Mouse (Mus musculus) adrenal gland, adult 2 months (tissue): Measurements from ENCODE around the gene Itm2b. TPM values are rescaled to one million over a fixed set of nuclear protein-coding genes. Genes with fewer than 3 reads are reported as not detected.

ENCODE experiments used
- DNase-seq: peaks from one replicate; pipeline ENCODE4 v3.0.0; 2021
- long read RNA-seq: library from polyadenylated mRNA; stranded (forward); transcript quantifications from one replicate; pipeline ENCODE4 v2.0.0, GENCODE M21; 2021
- polyA plus RNA-seq: library from polyadenylated mRNA; depleted of rRNA; stranded (reverse); fragments of >200 nt; gene quantifications from 2 replicates; pipeline ENCODE4 v1.2.3, GENCODE M21; 2012; rRNA removed
- total RNA-seq, 2 experiments: library from RNA; stranded (reverse); gene quantifications; 2 replicates each; pipeline ENCODE4 v1.2.3; 2021

Itm2b gene
- total RNA-seq (1,000 to 10,000 TPM; 1,107 to 1,115 TPM), polyA plus RNA-seq (828 and 985 TPM in 2 replicates)
- long read RNA-seq, transcript Itm2b-202 (5 exons, 935 nt) = minor isoform, 11 of 1,111 reads
- long read RNA-seq, transcript Itm2b-201 (6 exons, 1,796 nt) = major isoform, 1,083 of 1,111 reads
- long read RNA-seq, partial matches to known transcripts = 11 of 1,111 reads
- long read RNA-seq, other reads (novel, unspliced or antisense) = 6 of 1,111 reads

DNA sequence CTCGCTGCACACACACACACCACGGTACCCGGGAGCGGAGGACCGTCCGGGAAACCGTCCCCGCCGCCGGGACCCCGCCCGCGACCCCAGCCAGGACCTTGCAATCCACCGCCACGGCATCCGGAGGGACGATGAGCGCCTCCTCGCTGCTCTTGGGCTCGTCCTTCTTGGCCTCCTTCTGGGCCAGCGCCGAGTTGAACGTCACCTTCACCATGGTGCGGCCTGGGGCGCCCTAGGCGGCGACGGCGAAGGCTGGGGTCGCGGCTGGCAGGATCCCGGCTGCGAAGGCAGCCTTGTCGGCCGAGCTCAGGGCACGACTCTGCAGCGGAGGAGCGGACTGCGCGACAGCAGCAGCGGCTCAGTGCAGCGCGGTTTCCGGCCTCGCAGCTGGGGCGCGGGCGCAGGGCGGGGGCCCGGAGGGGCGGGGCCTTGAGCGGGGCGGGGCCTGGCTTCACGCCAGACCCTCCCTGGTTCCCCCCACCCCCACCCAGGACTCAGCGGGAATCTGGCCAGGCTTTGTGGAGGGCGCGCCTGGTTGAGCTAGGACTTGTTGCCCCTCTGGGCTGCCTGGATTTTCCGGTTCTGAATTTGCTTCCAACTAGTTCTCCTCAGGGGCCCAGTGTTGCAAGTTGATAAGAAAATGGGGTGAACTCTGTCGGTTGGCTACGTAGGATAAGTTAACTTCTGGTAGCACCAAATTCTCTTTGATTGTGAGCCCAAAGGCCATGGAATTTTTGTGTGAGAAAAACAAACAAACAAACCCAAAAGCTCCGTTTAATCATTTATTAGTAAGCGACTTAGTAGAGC, at the start of gene Itm2b:
Gene Itm2b, minus strand, starts transcription at position 377 of the 807 bp plus-strand sequence.
- DNase-seq = peak; percentile 93

DNA sequence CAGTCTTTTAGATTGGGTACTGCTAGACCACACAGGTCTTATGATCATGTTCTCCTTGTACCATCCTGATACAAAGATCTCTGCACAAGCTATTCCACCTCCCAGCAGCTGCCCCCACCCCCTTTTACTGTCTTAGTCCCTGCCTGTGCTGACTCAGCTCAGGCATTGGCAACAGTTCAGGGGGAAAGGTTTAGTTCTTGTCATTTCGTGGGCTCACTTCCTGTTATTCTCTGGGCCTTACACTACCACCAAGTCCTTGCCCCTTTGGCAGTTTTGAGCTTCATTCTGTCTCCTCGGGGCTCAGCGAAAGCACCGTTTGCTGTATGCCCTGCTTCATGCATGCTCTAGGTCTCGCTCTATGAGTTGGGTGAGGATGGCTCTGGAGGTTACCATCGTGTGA, 48.4 kb upstream of the Itm2b start:
- peak; percentile 61 for DNase-seq

DNA sequence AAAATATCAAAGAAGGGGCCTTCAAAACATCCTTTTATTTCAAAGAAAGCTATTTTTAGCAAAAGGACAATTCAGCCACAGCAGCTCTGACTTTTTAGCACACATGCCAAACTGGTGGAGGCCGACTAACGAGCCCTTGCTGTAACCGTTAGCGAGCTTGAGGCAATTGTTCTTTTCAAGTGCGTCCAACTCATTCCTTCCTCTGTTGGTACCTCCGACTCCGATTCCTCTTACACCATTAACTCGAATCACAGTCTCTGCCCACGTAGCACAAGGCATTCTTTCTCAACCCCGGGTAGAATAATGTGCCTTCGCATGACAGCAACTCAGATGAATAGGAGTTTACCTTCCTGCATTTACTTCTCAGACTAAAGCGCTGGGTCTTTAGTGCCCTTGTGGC, 45.5 kb upstream of the Itm2b start:
- DNase-seq = peak; percentile 26

DNA sequence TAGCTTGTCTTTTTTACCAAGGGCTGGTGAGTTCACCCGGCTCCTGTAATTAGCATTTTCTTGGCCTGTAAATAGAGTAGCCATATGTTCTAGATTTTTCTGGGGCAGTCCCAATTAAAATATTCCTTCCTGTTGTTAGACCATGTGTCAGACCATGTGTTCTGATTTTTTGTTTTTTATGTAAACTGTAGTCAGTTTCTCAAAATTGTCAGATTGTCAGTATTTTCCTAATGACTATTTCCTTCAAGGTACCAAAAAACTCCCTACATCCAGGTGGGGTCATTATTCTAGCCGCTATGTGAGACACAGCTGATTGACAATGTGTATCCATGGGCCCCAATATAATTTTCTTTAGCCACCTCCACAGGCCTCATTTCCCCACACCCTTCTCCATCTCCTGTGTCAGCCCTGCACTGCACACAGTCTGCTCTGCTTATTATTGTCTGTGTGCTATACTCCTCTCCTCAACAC, 40.5 kb upstream of the Itm2b start:
- no peak for DNase-seq

DNA sequence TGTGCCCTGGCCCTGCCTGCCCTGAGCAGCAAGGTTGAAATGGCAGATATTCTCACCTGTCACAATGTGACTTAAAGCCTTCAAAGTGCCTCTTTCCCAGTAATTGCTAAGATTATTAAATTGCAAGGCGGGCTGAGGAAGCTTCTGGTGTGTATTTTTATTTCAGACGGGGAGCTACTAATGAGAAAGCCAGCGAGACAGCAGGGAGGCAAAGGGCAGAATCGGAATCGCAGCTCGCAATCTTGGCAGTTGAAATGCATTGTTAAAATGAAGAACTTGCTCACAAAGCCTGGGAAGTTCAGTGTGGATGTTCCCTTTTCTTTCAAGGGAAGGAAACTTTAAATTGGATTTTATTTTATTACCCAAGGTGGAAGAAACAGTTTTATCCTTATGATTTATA, 39.9 kb upstream of the Itm2b start:
- no peak for DNase-seq

DNA sequence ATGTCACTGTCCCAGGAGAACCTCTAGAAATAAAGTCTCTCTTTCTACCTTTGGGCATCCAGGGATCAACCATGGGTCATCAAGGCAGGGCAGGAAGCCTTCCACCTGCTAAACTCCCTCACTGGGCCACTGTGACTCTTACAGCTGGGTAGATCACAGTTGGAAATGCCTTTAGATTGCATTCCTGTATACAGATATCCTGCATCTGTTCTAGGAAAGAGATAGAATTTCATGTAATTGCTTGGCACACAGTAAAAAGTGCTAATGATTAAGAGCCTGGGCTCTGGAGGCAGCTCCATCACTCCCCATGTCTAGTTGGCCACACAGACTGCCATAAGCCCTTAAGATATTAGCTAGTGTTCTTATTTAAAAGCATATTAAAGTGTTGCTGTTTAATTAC, 38.5 kb upstream of the Itm2b start:
- no peak for DNase-seq

DNA sequence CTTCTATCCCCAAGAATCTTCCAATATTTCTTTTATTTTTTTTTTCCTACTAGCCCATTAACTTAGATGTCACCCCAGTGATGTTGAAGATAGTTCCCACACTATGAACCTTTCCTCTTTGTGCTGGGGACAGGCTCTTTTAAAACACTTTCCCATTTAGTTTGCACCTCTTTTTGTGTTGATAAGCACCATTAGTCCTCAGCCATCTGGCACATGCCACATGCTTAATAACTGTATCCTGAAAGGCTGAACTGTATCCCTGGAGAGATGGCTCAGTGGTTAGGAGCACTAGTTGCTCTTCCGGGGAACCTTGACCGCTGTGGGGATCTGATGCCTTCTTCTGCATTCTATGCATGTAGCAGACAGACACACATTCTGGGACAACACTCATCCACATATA, 37.5 kb upstream of the Itm2b start:
- DNase-seq = no peak

DNA sequence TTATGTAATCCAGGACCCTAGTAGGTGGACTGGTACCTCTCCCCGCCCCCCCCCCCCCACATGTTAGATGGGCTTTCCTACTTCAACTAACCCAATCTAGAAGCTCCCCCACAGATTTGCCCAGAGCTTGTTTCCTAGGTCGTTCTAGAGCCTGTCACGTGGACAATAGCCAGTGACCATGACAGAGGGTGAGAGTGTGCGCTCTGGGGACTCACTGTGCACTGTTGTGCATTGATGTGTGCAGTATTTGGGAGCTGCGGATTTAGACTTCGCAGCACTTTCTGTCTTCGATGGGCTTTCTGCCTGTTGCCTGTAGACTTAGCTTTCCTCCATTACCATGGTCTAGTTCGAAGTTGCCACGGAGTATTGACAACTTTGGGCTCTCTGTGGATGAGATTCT, 36.5 kb upstream of the Itm2b start:
- no peak for DNase-seq

DNA sequence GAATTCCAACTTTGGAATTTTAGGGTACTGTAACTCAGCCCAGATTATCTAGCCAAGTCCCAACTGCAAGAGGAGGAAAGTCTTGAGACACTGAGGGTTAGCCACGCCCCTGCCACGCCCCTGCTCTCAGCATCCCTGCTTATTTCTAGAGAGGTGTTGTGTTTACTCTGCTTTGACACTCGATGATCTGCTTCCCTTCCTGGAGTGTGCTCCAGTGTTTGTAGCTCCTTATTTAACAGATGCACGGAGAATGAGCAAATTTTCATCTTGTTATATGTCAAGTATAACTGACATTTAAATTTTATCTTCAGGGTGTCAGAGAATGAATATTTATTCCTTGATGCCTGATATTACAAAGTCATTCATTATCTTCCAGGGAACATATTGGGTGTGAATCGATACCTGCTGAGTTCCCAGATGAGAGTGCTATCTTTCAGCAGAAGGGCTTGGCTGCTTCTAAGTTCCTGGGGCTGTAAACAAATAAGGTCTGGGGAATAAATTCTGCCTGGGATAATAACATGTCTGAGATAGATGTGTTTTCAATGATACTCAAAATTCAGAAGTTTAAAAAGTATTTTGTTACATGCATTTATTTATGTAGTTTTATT, 35.2 kb upstream of the Itm2b start:
- no peak for DNase-seq

DNA sequence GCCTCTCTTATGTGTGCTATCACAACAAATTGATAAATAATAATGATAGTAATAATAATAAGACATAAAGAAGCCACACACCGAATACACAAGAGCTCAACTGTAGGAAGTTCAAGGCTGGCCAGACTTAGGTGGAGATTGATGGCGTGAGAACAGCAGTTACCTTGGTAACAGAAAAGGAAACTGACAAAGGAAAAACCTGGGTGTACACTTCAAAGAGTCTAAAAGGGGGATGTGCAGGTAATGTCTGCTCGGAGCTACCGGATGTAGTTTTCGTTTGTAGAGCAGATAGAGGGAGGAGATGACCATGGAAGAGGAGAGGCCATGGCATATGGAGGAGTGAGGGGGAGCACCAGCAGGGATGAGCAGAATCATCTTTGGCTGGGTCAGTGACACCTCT, 31.4 kb upstream of the Itm2b start:
- no peak for DNase-seq

DNA sequence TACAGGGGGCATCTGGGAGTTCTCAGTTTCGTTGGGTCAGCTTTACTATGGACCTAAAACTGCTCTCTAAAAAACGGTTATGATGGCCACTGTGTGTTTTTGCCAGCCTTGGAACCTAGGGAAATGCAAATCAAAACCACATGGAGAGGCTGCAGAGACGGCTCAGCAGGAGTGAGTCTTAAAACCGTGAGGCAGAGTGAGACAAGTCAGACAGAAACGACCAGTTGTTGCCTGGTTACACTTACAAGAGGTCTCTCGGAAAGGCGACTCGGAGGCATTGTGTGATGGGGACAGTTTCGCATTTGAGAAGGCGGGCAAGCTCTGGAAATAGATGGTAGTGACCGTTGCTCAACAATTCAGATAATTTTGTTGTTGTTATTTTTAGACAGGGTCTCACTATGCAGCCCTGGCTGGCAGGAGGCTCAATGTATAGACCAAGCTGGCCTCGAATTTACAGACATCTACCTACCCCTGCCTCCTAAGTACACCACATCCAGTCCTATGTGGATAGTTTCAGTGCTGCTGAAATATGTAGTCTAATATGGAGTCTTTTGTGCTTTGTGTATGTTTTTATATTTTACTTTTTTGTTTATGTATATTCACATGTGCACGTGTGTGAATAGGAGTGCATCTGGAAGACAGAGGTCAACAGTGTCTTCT, 30.4 kb upstream of the Itm2b start:
- DNase-seq = no peak

DNA sequence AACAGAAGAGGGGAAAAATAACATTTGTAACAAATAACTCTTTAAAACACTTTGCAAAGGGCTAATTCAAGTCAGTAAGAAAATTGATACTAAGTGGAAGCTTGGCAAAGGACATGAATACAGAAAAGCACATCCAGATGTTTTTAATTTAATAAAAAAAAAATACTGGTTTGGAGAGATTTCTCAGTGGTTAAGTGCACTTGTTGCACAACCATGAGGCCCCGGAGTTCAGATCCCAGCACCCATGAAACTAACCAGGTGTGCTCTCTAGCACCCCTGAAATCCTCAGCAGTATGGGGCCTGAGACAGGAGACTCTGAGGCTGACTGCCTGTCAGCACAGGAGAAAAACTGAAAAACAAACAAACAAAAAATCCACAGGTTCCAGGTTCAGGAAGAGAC, 26.6 kb upstream of the Itm2b start:
- DNase-seq = no peak

DNA sequence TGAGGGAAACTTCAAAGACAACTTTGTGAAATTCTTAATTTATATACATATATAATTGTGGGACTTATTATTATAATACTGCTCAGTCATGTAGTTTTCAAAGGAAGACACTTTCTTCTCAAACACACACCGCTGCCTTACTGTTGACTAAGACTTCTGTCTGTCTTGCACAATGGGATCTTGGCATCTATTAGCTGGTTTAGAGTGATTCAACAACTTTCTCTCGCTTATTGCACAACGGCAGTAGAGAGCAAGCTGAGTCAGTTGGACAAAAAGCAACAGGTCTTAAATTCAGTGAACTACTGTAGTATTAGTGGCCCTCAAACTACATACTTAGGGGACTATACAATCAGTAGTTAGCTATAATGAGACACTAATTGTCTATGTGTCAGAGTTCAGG, 25.0 kb upstream of the Itm2b start:
- DNase-seq = peak; percentile 63

DNA sequence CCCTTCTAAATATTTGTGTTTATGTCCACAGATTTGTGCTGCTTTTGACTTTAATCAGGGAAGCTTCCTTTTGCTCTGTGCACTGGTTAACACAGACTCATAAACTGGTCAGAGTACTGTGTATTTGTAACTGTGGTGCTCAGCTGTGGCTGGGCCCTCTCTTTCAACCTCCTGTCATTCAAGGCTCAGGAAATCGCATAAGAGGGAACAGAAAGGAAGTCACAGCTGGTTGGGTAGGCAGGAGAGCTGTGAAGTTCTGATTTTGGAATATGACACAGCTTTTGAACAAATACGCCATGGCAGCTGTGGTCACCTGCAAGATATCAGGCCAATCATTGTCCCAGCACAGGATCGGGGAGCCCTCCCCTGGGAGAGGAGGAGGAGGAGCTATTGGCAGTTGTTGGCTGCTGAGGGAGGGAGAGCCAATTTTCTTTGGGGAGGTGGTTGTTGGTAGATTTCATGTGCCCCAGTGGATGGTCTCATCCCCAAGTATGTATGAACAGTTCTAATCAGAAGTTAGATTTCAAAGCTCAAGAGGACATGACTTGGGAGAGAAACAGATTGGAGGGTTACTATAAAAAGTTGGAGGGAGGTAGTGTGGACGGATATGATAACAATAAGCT, 23.2 kb upstream of the Itm2b start:
- no peak for DNase-seq

DNA sequence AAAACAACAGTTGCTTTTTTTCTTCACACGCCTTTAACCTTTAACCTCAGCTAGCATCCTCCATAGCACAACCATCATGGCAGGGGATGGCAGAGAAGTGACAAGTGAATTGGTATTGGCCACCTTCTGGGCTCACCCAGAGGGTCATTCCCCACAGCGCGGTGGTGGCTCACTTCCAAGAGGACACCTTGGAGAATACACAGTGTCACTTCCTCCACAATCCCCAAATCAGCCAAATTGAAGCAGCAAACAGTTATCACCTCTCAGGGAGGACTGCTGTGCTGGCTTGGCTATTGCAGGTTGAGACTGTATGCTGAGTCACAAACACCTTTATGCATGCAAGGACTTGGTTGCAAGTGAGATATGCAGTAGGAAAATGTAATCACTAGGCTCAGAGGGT, 18.9 kb upstream of the Itm2b start:
- DNase-seq = no peak

DNA sequence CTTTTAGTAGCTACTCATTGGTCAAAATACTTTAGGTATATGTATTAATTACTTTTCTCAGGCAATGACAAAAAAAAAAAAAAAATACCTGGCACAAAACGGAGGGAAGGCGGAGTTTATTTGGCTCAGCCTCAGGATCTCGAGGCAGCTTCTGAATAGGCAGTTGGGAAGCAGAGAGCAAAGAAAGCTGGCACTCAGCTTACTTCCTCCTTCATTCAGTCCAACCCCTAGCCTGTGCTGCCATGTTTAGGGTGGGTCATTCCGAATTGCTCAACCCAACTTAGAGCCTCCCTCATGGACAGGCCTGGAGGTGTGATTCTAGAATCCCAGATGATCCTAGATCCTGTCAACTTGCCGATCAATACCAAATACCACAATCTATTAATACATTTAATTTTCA, 18.3 kb upstream of the Itm2b start:
- no peak for DNase-seq

DNA sequence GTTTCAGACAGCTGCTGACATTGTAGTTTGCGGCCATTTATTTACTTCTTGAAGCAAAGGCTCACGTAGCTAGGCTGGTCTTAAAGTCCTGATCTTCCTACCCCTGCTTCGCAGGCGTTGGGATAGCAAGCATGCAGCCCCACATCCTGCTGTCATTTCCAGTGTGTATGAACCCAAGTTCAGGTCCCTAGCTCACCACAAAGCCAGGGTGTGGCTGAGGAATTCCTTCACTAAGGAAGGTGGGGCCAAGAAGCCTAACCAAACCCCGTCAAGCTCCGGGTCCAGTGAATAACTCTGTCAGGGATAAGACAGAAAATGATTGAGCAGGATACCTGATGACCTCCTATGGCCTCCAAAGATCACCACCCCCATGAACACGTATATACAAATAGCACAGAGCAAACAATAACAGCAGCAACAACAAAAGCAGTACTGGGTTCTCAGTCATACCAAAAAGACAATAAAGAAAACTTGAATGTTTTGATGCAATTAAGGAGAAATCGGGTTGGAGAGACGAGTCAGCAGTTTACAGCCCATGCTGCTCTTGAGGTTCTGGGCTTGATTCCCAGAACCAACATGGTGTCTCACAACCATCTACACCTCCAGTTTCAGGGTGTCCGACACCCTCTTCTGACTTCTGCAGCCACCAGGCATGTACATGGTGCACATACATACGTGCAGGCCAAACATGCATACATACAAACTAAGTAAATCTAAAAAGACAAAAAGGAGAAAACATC, 17.4 kb upstream of the Itm2b start:
- no peak for DNase-seq

DNA sequence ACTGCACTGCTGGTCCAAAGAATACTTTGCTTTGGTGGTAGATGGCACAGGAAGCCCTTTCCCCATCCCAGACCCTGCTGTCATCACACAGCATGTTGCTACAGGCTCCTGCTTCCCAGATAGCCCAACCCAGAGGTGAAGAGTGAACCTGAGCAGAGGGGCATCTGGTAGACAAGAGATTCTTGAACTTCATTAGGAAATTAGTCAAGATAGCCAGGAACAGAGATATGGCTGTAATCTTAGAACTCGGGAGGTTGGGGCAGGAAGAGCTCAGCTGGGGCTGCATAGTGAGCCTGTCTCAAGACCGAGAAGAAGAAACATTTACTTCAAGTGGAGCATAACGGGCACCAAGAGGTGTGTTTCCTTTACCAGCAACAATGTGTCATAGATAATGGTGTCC, 16.3 kb upstream of the Itm2b start:
- no peak for DNase-seq

DNA sequence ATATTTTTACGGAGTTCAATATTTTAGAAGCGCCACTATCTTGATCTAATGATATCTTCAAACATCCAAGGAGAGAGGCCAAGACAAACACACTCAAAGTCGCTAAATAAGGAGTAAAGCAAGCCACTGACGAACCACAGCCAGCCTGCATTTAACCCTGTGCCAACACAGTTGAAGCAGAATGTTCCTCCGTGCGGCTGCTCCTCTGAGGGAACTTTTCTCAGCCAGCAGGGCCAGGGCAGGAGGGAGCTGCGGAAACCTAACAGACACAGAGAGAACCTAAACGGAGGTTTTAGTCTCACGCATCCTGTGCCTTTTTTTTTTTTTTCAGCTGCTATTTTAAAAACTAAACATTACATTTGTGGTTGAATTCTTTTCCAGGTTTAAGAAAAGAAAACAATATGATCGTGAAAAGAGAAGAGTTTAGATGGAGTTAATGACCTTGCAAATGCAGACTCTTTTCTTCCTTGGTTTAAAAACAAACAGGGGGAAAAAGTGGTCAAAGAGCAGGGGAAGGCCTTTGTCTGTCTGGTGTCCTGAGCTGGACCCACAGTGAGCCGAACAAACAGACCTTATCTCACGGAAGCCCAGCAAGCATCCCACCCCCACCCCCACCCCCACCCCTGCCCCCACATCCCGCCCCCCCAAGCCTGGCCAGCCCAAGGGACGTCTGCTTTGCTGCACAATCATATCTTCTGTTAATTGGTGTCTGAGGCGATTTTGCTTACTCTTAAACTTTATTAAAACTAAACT, 15.0 kb upstream of the Itm2b start:
- no peak for DNase-seq

DNA sequence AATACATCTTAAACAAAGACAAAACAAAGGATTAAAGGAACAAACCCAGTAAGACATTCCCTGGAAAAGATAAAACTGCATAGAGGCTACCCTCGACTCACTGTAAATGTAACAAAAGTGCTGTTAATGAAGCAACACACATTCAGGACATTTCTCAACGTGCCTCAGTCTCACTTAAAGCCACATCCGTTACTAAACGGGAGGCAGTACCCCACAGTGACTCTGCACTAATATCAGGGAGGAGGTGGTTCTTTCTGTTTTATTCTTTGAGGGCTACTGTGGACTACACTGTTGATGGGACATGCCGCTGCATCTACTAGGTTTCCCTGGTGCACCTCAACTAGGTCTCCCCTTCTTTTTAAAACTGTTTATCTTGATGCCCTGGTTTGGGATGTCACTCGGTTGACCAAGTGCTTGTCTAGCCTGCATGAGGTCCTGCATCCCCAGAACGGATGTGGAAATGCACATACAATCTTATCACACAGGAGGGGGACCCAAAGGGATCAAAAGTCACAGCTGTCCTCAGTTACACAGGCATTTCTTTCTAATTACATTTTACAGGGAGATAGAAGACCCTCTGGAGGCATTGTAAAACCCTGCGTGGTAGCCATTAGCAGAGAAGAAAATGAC, 13.4 kb upstream of the Itm2b start:
- DNase-seq = no peak
